Mouse (Mus musculus) intestine, postnatal 0 days (tissue): ENCODE measurements around the gene Agap3. TPM values are rescaled to one million over a fixed set of nuclear protein-coding genes. Genes with fewer than 3 reads are reported as not detected.
A peak's percentile ranks its signal among the peaks of the same experiment; 100 is the strongest.

Experiments
- ATAC-seq: fragments of 200-750 bp; cut with Nextera tagmentation; 2 replicates; pipeline ENCODE4 v1.8.0; 2017; ENCODE audit warnings: mild to moderate bottlenecking, moderate TSS enrichment, moderate library complexity
- H3K27ac ChIP-seq: fragments of 300-500 bp; sonication (generic); 2 replicates; pipeline ENCODE4 v1.5.1; 2014; ENCODE audit warnings: mild to moderate bottlenecking, low read depth, low read length, moderate library complexity
- H3K27me3 ChIP-seq: fragments of 300-500 bp; sonication (generic); replicated peaks from 2 replicates; pipeline ENCODE4 v1.6.1; 2014; ENCODE audit warnings: low read length, mixed read lengths; ENCODE audit not compliant: control insufficient read depth, insufficient read depth
- H3K36me3 ChIP-seq: fragments of 300-500 bp; sonication (generic); 2 replicates; pipeline ENCODE4 v1.6.1; 2014; ENCODE audit warnings: mild to moderate bottlenecking, moderate library complexity; ENCODE audit not compliant: control insufficient read depth, insufficient read depth
- H3K4me1 ChIP-seq: fragments of 300-500 bp; sonication (generic); replicated peaks from 2 replicates; pipeline ENCODE4 v1.6.1; 2014; ENCODE audit warnings: antibody characterized with exemption, low read length, mixed read lengths; ENCODE audit not compliant: control insufficient read depth, insufficient read depth
- H3K4me2 ChIP-seq: fragments of 300-500 bp; sonication (generic); replicated peaks from 2 replicates; pipeline ENCODE4 v1.6.1; 2014; ENCODE audit warnings: low read depth, mild to moderate bottlenecking, moderate library complexity
- H3K4me3 ChIP-seq: fragments of 300-500 bp; sonication (generic); 2 replicates; pipeline ENCODE4 v1.5.1; 2014; ENCODE audit warnings: low read depth, low read length
- H3K9ac ChIP-seq: fragments of 300-500 bp; sonication (generic); 2 replicates; pipeline ENCODE4 v1.6.1; 2014; ENCODE audit warnings: mild to moderate bottlenecking, low read depth, low read length
- H3K9me3 ChIP-seq: fragments of 300-500 bp; sonication (generic); 2 replicates; pipeline ENCODE4 v1.6.1; 2016; ENCODE audit warnings: mixed run types; ENCODE audit not compliant: control insufficient read depth
- CTCF ChIP-seq: sonication (generic); IDR thresholded peaks from 2 replicates; pipeline ENCODE4 v1.5.1; 2016; ENCODE audit warnings: low read depth, mild to moderate bottlenecking, control low read depth, antibody characterized with exemption, moderate library complexity
- WGBS: fragments of 180-500 bp; shearing (Covaris S2); extraction: QIAGEN DNeasy Blood & Tissue Kit; methylation state at CpG from one replicate; pipeline ENCODE4 v1.1.7; 2014; 5-methylcytosine and 5-hydroxymethylcytosine counted together
- polyA plus RNA-seq: library from polyadenylated mRNA; unstranded; fragments of >200 nt; fragmentation: Nextera tagmentation; extraction: Ambion mirVana; gene quantifications from 2 replicates; pipeline ENCODE4 v1.2.1, GENCODE M21; 2015

Gene Agap3
- polyA plus RNA-seq, 1 experiment from 2014 or later = 14.9 TPM

GRCm38 (mm10) chr5:24424004-24424781 lies 27.8 kb upstream of the Agap3 start:
- no peak for TF ChIP-seq CTCF
- H3K9me3 ChIP-seq = no peaks in the 10 kb centered on the region
- peak overlapping the region; percentile 75 for H3K4me3 ChIP-seq
- H3K9ac ChIP-seq = peak overlapping the region; percentile 63
- H3K36me3 ChIP-seq = peaks cover 22% of the 10 kb centered on the region; the same call in 1 of the 2 replicates
- peak overlapping the region; percentile 96 for H3K27ac ChIP-seq
- peaks cover 10% of the 10 kb centered on the region for H3K4me1 ChIP-seq
- peak overlapping the region; percentile 84 for H3K4me2 ChIP-seq
- H3K27me3 ChIP-seq = no peaks in the 10 kb centered on the region
- WGBS = 7% methylated on average over 21 of the region's 21 CpGs
- ATAC-seq = peak; percentile 5; the same call in 1 of the 2 replicates

DNA sequence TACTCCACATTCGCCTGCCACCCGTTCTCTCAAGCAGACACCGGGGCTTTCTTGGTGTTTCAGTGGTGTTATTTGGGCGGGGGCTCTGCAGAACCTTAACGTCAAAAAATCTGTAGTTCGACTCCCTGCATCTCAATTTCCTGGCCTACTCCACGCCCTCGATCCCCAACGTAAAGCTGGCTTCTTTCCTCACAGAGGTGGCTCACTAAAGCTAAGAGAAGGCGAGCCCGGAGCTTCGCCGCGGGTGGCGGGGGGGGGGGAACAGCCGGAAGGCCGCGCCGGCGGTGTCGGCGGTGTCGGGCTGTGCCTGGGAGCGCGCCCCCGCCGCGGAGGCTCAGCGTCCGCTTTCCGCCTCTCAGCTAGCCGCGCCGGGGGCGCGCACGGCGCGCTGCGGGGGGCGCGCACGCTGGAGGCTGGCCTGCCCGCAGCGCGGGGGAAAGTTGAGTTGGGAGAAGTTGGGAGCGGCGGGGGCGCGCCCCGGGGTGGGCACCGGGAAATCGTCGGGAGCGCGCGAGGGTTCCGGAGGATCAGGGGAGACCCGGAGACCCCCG lies 27.0 kb upstream of the Agap3 start:
- TF ChIP-seq CTCF = no peak
- Histone ChIP-seq H3K36me3 (peaks cover 21% of the 10 kb centered on the region), H3K9me3 (no peaks in the 10 kb centered on the region), H3K27ac (peak overlapping the region; percentile 96), H3K9ac (peak overlapping the region; percentile 63), H3K4me2 (peak overlapping the region; percentile 84), H3K27me3 (no peaks in the 10 kb centered on the region), H3K4me1 (peaks cover 10% of the 10 kb centered on the region), H3K4me3 (peak overlapping the region; percentile 75)
- 2% methylated on average over 58 of the region's 60 CpGs for WGBS
- ATAC-seq = peak; percentile 40

GRCm38 (mm10) chr5:24425421-24426036 lies 26.4 kb upstream of the Agap3 start:
- under 1% methylated on average over 30 of the region's 30 CpGs for WGBS
- no peak for ATAC-seq
- H3K27ac ChIP-seq = peak overlapping the region; percentile 96

GRCm38 (mm10) chr5:24426037-24426432 lies 25.9 kb upstream of the Agap3 start:
- 2% methylated on average over 10 of the region's 10 CpGs for WGBS
- Histone ChIP-seq H3K36me3 (peaks cover 21% of the 10 kb centered on the region), H3K4me3 (peak overlapping the region; percentile 75), H3K27me3 (no peaks in the 10 kb centered on the region), H3K9ac (peak overlapping the region; percentile 63), H3K4me2 (peak overlapping the region; percentile 84), H3K9me3 (no peaks in the 10 kb centered on the region), H3K4me1 (peaks cover 10% of the 10 kb centered on the region), H3K27ac (peak overlapping the region; percentile 88; the same call in 1 of the 2 replicates)
- 0 out of 2 replicates have a peak, but pooled peaks have one; percentile 7 for TF ChIP-seq CTCF
- no peak for ATAC-seq

More at GRCm38 (mm10) chr5:24425421-24426036, 26.4 kb upstream of the Agap3 start:
- peaks cover 10% of the 10 kb centered on the region for H3K4me1 ChIP-seq
- peak; percentile 57 for TF ChIP-seq CTCF
- H3K27me3 ChIP-seq = no peaks in the 10 kb centered on the region
- H3K4me3 ChIP-seq = peak overlapping the region; percentile 75
- peak overlapping the region; percentile 84 for H3K4me2 ChIP-seq
- peak overlapping the region; percentile 63 for H3K9ac ChIP-seq
- H3K9me3 ChIP-seq = no peaks in the 10 kb centered on the region
- peaks cover 21% of the 10 kb centered on the region for H3K36me3 ChIP-seq

DNA sequence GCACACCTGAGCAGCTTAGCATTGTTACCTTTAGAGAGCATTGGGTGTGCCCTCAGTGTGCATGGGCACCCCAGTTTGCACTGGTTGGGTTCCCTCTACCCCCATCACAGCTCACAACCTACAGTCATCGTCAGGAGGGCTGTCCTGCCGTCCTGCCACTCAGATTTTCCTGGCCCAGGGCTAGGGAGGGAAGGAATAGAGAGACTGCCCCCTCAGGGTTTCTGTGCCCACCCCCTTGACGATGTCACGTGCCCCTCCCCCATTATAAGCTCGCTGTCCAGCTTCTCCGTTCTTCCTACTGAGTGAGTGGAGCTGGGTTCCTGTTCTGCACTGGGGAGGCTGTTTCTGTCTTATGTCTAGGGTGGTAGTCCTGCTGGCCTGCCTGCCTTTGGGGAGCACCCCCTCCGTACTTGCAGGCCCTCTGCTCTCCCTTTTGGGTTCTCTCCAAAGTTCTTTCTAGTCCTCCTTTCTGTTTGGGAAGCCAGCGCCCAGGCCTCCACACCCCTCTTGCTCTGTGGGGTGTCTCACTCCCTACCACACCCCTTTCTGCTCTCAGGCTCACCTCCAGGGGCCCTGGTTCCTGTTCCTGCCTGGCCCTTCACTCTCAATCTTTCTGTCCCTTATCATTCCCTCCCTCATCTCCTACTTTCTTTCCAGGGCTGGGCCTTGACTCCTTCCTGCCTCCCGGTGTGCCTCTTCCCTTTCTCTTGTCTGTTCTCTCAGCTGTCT lies 25.3 kb upstream of the Agap3 start:
- peaks cover 10% of the 10 kb centered on the region for H3K4me1 ChIP-seq

More for the DNA sequence above, 25.3 kb upstream of the Agap3 start:
- H3K4me2 ChIP-seq = peak overlapping the region; percentile 84
- WGBS = 5% methylated on average over 9 of the region's 9 CpGs
- peak overlapping the region; percentile 63; the same call in 1 of the 2 replicates for H3K9ac ChIP-seq
- H3K36me3 ChIP-seq = peaks cover 24% of the 10 kb centered on the region
- H3K9me3 ChIP-seq = no peaks in the 10 kb centered on the region
- peak overlapping the region; percentile 75 for H3K4me3 ChIP-seq
- ATAC-seq = no peak
- peak overlapping the region; percentile 88 for H3K27ac ChIP-seq
- TF ChIP-seq CTCF = no peak
- no peaks in the 10 kb centered on the region for H3K27me3 ChIP-seq
